Mouse (Mus musculus) liver, adult 2 months (tissue): ENCODE measurements around the gene Cnih3. TPM values are rescaled to one million over a fixed set of nuclear protein-coding genes. Genes with fewer than 3 reads are reported as not detected.

Source experiments
- DNase-seq: peaks from one replicate; pipeline ENCODE4 v3.0.0-alpha.2; 2011; ENCODE audit warnings: low read depth, low spot score; ENCODE audit errors: extremely low read depth
- H3K27ac ChIP-seq: fragments of 200-500 bp; replicated peaks from 2 replicates; pipeline ENCODE4 v1.5.1; 2012; ENCODE audit warnings: low read depth, mild to moderate bottlenecking, control low read depth, inconsistent platforms, low read length; ENCODE audit not compliant: insufficient read depth
- H3K27me3 ChIP-seq: fragments of 200-500 bp; 2 replicates; pipeline ENCODE4 v1.6.1; 2012; ENCODE audit warnings: mild to moderate bottlenecking, moderate library complexity, low read length, inconsistent platforms; ENCODE audit not compliant: control insufficient read depth, insufficient read depth
- H3K36me3 ChIP-seq: fragments of 200-500 bp; 2 replicates; pipeline ENCODE4 v1.6.1; 2012; ENCODE audit warnings: low read length, inconsistent platforms; ENCODE audit not compliant: control insufficient read depth, insufficient read depth
- H3K4me1 ChIP-seq: fragments of 200-500 bp; 2 replicates; pipeline ENCODE4 v1.6.1; 2011; ENCODE audit warnings: low read length; ENCODE audit not compliant: control insufficient read depth, insufficient read depth
- H3K4me3 ChIP-seq: fragments of 200-500 bp; 2 replicates; pipeline ENCODE4 v1.5.1; 2011; ENCODE audit warnings: low read depth, mild to moderate bottlenecking, control low read depth, low read length, moderate library complexity; ENCODE audit not compliant: insufficient read depth
- H3K79me2 ChIP-seq: fragments of 200-500 bp; 2 replicates; pipeline ENCODE4 v1.6.1; 2012; ENCODE audit warnings: inconsistent platforms, mild to moderate bottlenecking, low read length, moderate library complexity; ENCODE audit not compliant: control insufficient read depth, insufficient read depth
- H3K9ac ChIP-seq: fragments of 200-500 bp; 2 replicates; pipeline ENCODE4 v1.6.1; 2012; ENCODE audit warnings: low read depth, mild to moderate bottlenecking, control low read depth, inconsistent platforms, low read length
- CTCF ChIP-seq: fragments of 200-500 bp; IDR thresholded peaks from 2 replicates; pipeline ENCODE4 v1.5.1; 2011; ENCODE audit warnings: low read depth, low read length, control low read depth
- POLR2A ChIP-seq: fragments of 200-500 bp; IDR thresholded peaks from 2 replicates; pipeline ENCODE4 v1.6.1; 2011; ENCODE audit warnings: low read length, control low read depth; ENCODE audit not compliant: insufficient read depth; ENCODE audit errors: extremely low read depth
- WGBS: fragments of 180-500 bp; shearing (Covaris S2); methylation state at CpG from one replicate; pipeline ENCODE4 v1.1.7; 2018; 5-methylcytosine and 5-hydroxymethylcytosine counted together
- polyA plus RNA-seq: library from polyadenylated mRNA; depleted of rRNA; stranded (reverse); fragments of >200 nt; gene quantifications from 2 replicates; pipeline ENCODE4 v1.2.3, GENCODE M21; 2012
- total RNA-seq: library from RNA; depleted of rRNA; stranded (reverse); fragments of >200 nt; gene quantifications from 2 replicates; pipeline ENCODE4 v1.2.3, GENCODE M21; 2014

Cnih3 gene
- total and polyA plus RNA-seq, 2 experiments: not detected

GRCm38 (mm10) chr1:181315350-181315749, 37.1 kb upstream of the Cnih3 start:
- WGBS: 79% methylated on average over 3 of the region's 3 CpGs
- no peak overlapping the region for H3K27ac ChIP-seq
- no peak overlapping the region for H3K9ac ChIP-seq
- H3K4me1 ChIP-seq: no peaks in the 10 kb centered on the region
- no peaks in the 10 kb centered on the region for H3K79me2 ChIP-seq
- H3K27me3 ChIP-seq: no peaks in the 10 kb centered on the region
- H3K36me3 ChIP-seq: no peaks in the 10 kb centered on the region
- DNase-seq: no peak
- no peak overlapping the region for H3K4me3 ChIP-seq
- TF ChIP-seq POLR2A (no peak), CTCF (no peak)

DNA sequence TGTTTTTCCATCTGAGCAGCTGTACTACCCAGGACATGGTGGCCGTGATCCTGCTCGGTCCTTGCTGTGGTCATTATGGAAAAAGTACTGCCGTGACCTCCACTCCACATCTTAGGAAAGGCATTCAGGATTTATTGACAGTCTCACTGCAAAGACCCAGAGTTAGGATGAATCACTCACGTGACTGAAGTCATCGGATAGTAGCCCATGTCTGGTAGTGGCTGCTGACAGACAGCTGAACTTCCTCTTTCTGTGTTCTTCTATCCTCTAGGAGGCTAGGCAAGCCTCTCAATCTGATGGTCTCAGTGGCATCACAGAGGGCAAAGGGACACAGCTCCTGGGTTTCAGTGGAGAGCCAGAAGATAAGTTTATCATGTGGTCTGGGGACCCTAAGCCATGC, 35.9 kb upstream of the Cnih3 start:
- no peak for DNase-seq
- no peaks in the 10 kb centered on the region for H3K27me3 ChIP-seq
- H3K79me2 ChIP-seq: no peaks in the 10 kb centered on the region
- 82% methylated on average over 5 of the region's 5 CpGs for WGBS
- H3K4me3 ChIP-seq: no peak overlapping the region
- H3K9ac ChIP-seq: no peak overlapping the region
- TF ChIP-seq CTCF (no peak), POLR2A (no peak)
- no peaks in the 10 kb centered on the region for H3K4me1 ChIP-seq
- no peaks in the 10 kb centered on the region for H3K36me3 ChIP-seq
- no peak overlapping the region for H3K27ac ChIP-seq

DNA sequence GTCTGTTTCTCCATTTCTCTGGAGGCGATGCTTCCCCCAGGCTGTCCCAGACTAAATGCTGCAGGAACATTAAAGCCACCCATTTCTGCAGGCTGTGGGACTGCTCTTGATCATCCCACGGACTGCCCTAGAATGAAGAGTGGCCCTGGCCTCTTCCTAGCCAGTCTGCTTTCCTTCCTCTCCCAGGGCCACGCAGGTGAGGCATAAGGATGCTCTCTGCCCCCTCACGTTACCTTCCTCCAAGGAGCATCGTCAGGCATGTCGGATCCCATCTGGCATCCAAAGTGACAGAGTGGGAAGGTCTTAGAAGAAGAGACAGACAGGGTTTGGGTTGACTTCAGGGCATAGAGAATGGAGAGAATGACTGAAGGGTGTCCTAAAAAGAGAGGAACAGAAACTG, 33.0 kb upstream of the Cnih3 start:
- 85% methylated on average over 6 of the region's 6 CpGs for WGBS
- no peaks in the 10 kb centered on the region for H3K79me2 ChIP-seq
- no peaks in the 10 kb centered on the region for H3K36me3 ChIP-seq
- H3K9ac ChIP-seq: no peak overlapping the region
- no peaks in the 10 kb centered on the region for H3K4me1 ChIP-seq
- TF ChIP-seq CTCF: no peak
- TF ChIP-seq POLR2A: no peak
- no peak overlapping the region for H3K27ac ChIP-seq
- no peak overlapping the region for H3K4me3 ChIP-seq
- DNase-seq: no peak
- H3K27me3 ChIP-seq: no peaks in the 10 kb centered on the region

GRCm38 (mm10) chr1:181321149-181321548, 31.3 kb upstream of the Cnih3 start:
- H3K36me3 ChIP-seq: no peaks in the 10 kb centered on the region
- H3K4me3 ChIP-seq: no peak overlapping the region
- 93% methylated on average over 5 of the region's 5 CpGs for WGBS
- no peak for TF ChIP-seq CTCF
- no peak for TF ChIP-seq POLR2A
- H3K79me2 ChIP-seq: no peaks in the 10 kb centered on the region
- no peaks in the 10 kb centered on the region for H3K4me1 ChIP-seq
- H3K27ac ChIP-seq: no peak overlapping the region
- no peak overlapping the region for H3K9ac ChIP-seq
- no peak for DNase-seq
- no peaks in the 10 kb centered on the region for H3K27me3 ChIP-seq

GRCm38 (mm10) chr1:181323134-181323533, 29.3 kb upstream of the Cnih3 start:
- no peak for TF ChIP-seq CTCF
- no peak for TF ChIP-seq POLR2A
- no peak for DNase-seq
- H3K4me3 ChIP-seq: no peak overlapping the region
- no peak overlapping the region for H3K27ac ChIP-seq
- no peaks in the 10 kb centered on the region for H3K27me3 ChIP-seq
- no peak overlapping the region for H3K9ac ChIP-seq
- H3K36me3 ChIP-seq: no peaks in the 10 kb centered on the region
- H3K79me2 ChIP-seq: no peaks in the 10 kb centered on the region
- no peaks in the 10 kb centered on the region for H3K4me1 ChIP-seq
- WGBS: 87% methylated on average over 3 of the region's 3 CpGs

- Histone ChIP-seq H3K4me1 (no peaks in the 10 kb centered on the region), H3K79me2 (no peaks in the 10 kb centered on the region), H3K4me3 (no peak overlapping the region), H3K9ac (no peak overlapping the region), H3K27me3 (no peaks in the 10 kb centered on the region), H3K27ac (no peak overlapping the region), H3K36me3 (no peaks in the 10 kb centered on the region)
- WGBS: 90% methylated on average over 5 of the region's 5 CpGs
- TF ChIP-seq POLR2A (no peak), CTCF (no peak)
- no peak for DNase-seq
Observed at GRCm38 (mm10) chr1:181327137-181327536, 25.3 kb upstream of the Cnih3 start.
